Mouse (Mus musculus): ENCODE results near the gene Stk38l.

Gene Stk38l

DNA sequence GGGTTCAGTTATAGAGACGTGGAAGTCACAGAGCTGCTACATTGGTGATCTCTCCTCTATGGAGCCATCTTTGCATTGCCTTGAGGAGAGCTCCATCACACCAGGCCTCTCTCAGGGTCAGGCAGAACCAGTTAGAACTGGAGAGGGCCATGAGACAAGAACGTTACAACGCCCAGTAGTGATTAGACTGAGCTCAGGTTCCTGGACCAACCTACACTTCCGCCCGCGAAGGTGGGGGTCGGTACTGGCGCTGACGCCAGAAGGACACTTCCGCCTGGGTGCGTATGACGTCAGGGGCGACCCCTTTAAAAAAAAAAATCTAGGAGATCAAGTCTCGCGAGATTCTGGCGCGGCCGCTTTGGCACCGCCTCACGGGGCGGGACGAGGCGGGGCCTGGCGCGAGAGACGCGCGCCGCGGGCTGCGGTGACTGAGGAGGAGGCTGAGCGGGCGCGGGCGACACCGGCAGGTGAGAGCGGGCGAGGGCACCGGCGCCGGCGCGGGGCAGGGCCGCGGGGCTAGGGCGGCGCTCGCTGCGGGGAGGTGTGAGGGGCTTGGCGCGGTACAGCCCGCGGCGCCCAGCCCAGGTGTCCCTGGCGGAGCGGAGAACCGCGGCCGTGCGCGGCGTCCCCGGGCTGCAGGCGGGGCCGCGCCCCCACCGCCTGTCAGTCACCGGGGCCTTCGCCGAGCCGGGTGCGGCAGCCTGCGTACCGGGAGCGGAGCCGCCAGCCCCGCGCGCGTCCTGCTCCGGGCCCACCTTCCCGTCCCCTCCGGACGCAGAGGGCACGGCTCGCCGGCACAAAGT is at the start of gene Stk38l:
Gene Stk38l, plus strand, starts transcription at position 415 of the 803 bp plus-strand sequence.
- peak; percentile 80 for DNase-seq (ENCODE audit: low spot score)

- no peak for DNase-seq (ENCODE audit: low spot score)
Observed at GRCm38 (mm10) chr6:146676904-146677303, 47.9 kb upstream of the Stk38l start.

DNA sequence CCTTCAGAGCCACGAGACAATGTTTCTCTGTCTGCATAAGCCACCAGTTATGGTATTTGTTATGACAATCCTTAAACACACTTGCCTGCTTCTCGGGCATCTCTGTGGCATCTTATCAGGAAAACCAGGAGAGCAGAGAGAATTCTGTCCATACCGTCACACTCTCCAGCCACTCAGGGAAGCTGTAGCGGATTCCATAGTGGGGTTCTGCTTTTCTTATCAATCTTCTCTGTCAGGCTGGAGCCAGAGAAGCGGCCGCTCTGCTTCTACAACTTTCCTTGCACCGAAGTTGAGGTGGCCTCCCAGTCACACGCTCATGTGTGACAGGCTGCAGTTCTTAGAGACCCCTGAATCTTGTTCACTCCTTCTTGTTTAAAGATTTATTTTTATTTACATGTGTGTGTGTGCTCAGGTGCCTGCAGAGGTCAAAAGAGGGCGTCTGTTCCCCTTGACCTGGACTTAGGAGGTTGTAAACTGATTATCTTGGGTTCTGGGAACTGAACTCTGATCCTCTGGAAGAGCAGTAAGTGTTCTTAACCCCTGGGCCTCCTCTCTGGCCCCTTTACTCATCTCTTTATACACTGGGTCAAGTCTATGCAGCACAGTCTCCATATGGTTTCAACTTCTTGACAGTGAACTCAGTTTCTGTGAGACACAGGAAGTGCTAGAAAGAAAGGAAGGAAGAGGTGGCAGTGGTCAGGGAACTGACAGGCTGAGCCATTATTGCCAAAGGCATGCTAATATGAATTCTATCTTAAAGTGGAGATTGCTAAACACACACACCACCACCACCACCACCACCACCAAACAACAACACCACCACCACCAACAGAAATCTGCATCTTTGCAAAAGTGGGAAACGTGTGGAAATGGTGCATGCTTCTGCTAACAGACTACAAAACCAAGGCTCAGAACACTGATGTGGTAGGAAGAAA is 46.4 kb upstream of the Stk38l start:
- no peak for DNase-seq (ENCODE audit: low spot score)

DNA sequence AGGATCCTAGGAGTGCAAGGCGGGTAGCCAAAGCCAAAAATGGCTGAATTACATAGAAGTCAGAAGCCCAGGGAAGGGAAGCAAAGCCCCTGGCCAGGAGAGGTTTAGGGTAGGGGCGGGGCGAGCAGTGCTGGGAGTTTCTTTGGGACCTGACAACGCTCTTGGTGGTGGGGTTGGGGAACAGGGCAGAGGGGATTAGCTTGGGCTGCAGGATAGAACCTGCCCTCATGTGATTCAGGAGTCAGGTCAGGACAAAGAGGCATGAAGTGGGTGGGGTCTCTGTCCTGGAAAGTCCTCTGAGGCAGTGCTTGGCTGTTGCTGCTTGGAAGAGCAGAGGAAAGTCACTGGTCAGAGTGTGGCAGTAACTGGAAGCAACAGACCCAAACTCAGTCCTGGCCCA is 40.9 kb upstream of the Stk38l start:
- no peak for DNase-seq (ENCODE audit: low spot score)

GRCm38 (mm10) chr6:146685781-146686308 is 39.0 kb upstream of the Stk38l start:
- DNase-seq (ENCODE audit: low spot score), result no peak

DNA sequence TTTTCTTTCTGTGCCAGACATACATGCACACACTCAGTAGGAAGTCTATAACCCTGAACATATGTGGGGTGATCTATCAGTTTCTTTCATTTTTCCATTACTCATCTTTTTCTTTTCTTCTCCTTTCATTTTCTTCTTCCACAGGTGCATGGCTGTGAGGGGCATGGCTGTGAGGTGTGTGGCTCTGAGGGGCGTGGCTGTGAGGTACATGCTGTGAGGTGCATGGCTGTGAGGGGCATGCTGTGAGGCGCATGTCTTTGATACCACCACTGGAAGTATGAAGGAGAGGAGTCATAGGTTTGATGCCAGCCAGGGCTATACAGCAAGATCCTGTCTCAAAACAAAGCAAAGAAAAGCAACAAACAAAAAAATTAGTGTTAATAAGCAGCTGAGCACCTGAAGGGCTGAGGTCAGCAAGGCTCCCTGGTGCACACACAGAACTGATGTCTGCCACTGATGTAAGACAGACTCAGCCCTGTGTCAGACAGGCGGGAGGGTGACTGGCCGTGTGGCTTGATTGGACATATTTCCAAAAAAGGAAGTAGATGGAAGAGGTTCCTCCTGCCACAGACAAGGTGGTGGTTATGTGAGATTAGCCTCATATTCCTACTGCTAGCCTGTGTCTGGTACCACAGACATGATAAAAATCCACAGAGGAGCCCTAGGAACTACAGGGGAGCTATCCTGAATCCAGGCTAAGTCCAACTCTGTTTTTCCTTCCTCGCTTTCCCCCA is 38.2 kb upstream of the Stk38l start:
- no peak for DNase-seq (ENCODE audit: low spot score)

DNA sequence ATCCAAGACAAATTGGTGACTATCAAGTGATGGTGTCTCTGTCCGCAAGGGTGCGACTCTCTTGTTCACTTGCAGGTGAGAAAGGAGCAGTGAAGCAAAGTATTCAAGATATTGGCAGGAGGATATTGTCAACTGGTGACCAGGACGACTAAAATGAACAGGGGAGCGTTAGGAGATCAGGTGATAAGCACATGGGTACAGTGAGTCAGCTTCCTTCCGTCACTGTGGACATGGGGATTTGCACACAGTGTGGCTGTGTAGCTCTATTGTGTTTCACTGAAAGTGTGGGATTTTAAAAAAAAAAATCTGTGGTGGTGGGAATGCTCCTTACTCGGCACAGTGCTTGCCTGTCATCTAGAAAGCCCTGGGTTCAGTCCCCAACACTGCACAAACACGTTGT is 36.8 kb upstream of the Stk38l start:
- no peak for DNase-seq (ENCODE audit: low spot score)

DNA sequence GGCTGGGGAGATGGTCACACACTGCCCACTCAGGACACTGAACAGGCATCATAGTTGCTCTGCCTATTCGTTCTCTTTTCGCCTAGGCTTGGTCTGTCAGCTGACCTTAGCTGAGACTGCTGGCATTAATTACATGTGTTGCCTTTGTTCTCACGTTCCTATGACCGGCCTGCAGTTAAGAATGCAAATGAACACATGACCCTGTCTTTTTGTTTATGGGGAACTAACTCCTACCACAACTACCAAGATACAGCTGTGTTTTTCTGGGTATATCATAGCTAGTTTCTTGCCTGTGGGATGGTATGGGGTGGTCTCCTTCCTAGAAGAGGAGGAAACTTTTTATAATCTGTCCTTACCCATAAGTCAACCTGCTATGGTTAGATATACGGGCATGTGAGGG is 35.9 kb upstream of the Stk38l start:
- no peak for DNase-seq (ENCODE audit: low spot score)

DNA sequence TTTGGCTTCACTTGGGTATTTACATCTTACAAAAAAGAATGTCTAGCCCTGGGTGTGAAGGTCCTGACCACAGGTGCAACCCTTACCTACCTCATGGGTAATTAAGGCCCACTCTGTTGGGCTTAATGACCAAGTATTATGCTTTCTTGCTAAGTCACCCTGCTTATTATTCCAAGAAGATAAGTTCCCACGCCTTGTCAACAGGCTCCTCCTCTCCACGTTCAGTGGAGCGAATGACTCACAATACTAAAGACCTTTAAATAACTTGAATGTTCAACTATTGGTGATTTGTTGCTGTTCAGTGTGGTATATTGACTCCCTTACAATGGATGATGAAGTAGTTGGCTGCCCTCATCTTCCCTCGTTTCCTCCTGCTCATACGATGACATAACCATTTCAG is 27.0 kb upstream of the Stk38l start:
- DNase-seq (ENCODE audit: low spot score), result no peak

GRCm38 (mm10) chr6:146698376-146698775 is 26.4 kb upstream of the Stk38l start:
- DNase-seq (ENCODE audit: low spot score), result no peak

GRCm38 (mm10) chr6:146700461-146700860 is 24.3 kb upstream of the Stk38l start:
- no peak for DNase-seq (ENCODE audit: low spot score)

- no peak for DNase-seq (ENCODE audit: low spot score)
Observed at GRCm38 (mm10) chr6:146702126-146702881, 22.5 kb upstream of the Stk38l start.

DNA sequence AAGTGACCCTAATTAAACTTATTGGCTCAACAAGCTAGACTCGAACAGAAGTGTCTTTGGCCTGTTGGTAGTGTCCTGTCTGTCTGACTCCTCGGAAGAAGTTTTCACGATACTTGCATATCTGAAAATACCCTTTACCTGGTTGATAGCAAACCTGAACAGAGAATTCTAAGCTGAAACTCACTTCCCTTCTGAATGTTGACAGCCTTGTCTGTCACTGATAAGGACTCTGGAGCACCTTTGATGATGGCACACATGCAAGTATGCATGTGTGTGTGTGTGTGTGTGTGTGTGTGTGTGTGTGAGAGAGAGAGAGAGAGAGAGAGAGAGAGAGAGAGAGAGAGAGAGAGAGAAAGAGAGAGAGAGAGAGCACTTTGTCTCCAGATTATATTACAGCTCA is 21.4 kb upstream of the Stk38l start:
- no peak for DNase-seq (ENCODE audit: low spot score)

GRCm38 (mm10) chr6:146705631-146706030 is 19.2 kb upstream of the Stk38l start:
- no peak for DNase-seq (ENCODE audit: low spot score)

- no peak for DNase-seq (ENCODE audit: low spot score)
Observed at GRCm38 (mm10) chr6:146719606-146720005, 5.2 kb upstream of the Stk38l start.

DNA sequence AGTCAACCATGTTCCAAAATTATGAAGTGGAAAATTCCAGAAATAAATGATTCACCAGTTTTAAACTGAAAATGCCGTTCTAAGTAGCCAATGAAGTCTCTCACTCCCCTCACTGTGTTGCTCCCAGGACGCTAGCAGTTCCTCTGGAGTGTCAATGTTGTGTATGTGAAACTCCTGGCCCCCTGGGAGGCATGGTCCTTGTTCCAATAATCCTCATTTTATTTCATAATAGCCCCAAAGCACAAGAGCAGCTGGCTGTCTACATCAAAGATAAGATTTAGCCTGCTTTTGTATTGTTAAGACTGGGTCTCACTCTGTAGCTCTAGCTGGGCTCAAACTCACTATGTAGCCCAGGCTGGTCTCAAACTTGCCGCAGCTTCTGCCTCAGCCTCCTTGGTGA is 990 bp upstream of the Stk38l start:
- DNase-seq (ENCODE audit: low spot score), result no peak

GRCm38 (mm10) chr6:146725384-146725791 is 593 bp downstream of the Stk38l start:
- no peak for DNase-seq (ENCODE audit: low spot score)

DNA sequence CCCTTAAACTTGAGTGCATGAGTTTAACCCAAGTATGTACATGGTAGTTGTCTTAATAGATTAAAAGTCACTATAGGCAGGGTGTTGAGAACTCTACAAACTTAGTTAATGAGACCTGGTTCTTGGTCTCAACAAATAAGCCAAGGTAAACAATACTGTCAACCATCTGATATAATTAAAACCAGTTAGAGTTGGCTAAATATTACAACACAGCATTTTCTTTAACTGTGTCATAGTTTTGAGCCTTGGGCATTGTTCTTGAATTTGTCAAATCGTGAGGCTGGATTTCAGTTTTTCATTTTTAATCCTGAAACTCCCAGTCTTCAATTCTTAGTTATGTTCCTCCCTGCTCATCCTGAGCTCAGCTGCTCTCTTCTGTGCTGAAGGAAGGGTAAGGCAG is 6.2 kb downstream of the Stk38l start:
- no peak for DNase-seq (ENCODE audit: low spot score)

- DNase-seq (ENCODE audit: low spot score), result no peak
Observed at GRCm38 (mm10) chr6:146731692-146732091, 6.9 kb downstream of the Stk38l start.

DNA sequence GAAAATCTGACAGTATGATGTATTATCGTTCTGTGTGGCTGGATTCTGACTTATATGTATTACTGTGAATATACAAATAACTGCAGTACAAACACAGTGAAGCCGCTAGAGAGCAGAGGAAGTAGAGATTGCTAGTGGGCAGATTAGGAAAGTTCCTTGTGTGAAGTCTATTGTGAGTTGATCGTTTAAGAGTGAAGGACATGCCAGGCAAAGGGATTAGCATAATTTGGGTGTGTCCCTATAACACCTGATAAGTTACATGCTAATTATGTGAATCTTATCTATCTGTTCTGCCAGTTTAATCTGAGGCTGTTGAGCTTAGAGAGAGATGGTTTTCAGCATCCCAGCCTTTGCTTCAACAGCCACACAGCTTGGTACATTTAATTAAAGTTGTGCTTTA is 7.4 kb downstream of the Stk38l start:
- no peak for DNase-seq (ENCODE audit: low spot score)

DNA sequence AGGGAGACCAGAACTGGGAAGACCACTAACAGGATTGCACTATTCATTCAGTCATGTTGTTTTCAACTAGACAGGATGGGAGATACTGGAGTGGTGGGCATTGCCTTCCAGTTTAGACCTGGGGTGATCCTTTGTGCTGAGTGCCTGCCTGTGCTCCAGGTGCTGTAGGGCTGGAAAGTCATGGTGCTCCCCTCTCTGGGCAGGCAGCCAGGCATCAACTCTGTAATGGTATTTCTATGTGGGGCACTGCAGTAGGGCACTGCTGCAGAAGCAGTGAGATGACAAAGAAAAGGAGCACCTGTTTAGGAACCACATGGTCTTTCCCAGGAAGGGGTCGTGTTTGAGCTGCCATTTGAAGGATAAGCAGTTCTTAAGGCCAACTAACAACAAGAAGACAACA is 7.9 kb downstream of the Stk38l start:
- no peak for DNase-seq (ENCODE audit: low spot score)

All from layer of hippocampus, adult 9-10 months (tissue).